Mouse (Mus musculus) kidney, embryonic 15.5 days (tissue): ENCODE data around the gene Apol7a. TPM values are rescaled to one million over a fixed set of nuclear protein-coding genes. Genes with fewer than 3 reads are reported as not detected.
A peak's percentile ranks its signal among the peaks of the same experiment; 100 is the strongest.

Source experiments
- ATAC-seq: fragments of 200-750 bp; cut with Nextera tagmentation; replicated peaks from 2 replicates; pipeline ENCODE4 v1.8.0; 2017; ENCODE audit warnings: moderate TSS enrichment; ENCODE audit not compliant: low FRiP score
- H3K27ac ChIP-seq: fragments of 300-500 bp; sonication (generic); 2 replicates; pipeline ENCODE4 v1.5.1; 2015; ENCODE audit warnings: mild to moderate bottlenecking, inconsistent platforms
- H3K27me3 ChIP-seq: fragments of 300-500 bp; sonication (generic); 2 replicates; pipeline ENCODE4 v1.6.1; 2015; ENCODE audit warnings: inconsistent platforms
- H3K36me3 ChIP-seq: fragments of 300-500 bp; sonication (generic); 2 replicates; pipeline ENCODE4 v1.6.1; 2015; ENCODE audit warnings: inconsistent platforms
- H3K4me1 ChIP-seq: fragments of 300-500 bp; sonication (generic); 2 replicates; pipeline ENCODE4 v1.6.1; 2015; ENCODE audit warnings: inconsistent platforms
- H3K4me2 ChIP-seq: fragments of 300-500 bp; sonication (generic); 2 replicates; pipeline ENCODE4 v1.6.1; 2015; ENCODE audit warnings: moderate library complexity, mild to moderate bottlenecking, inconsistent platforms
- H3K4me3 ChIP-seq: fragments of 300-500 bp; sonication (generic); replicated peaks from 2 replicates; pipeline ENCODE4 v1.5.1; 2015; ENCODE audit warnings: mild to moderate bottlenecking, inconsistent platforms
- H3K9ac ChIP-seq: fragments of 300-500 bp; sonication (generic); 2 replicates; pipeline ENCODE4 v1.6.1; 2015; ENCODE audit warnings: mild to moderate bottlenecking, inconsistent platforms
- H3K9me3 ChIP-seq: fragments of 300-500 bp; sonication (generic); replicated peaks from 2 replicates; pipeline ENCODE4 v1.6.1; 2016; ENCODE audit warnings: inconsistent platforms
- WGBS: fragments of 180-500 bp; shearing (Covaris S2); methylation state at CpG from one replicate; pipeline ENCODE4 v1.1.7; 2015; ENCODE audit warnings: mixed read lengths; 5-methylcytosine and 5-hydroxymethylcytosine counted together
- polyA plus RNA-seq: library from polyadenylated mRNA; unstranded; fragments of >200 nt; fragmentation: Nextera tagmentation; extraction: Ambion mirVana; gene quantifications from 2 replicates; pipeline ENCODE4 v1.2.1, GENCODE M21; 2015

Apol7a gene
- polyA plus RNA-seq, 1 experiment from 2014 or later, result 0.06 TPM

DNA sequence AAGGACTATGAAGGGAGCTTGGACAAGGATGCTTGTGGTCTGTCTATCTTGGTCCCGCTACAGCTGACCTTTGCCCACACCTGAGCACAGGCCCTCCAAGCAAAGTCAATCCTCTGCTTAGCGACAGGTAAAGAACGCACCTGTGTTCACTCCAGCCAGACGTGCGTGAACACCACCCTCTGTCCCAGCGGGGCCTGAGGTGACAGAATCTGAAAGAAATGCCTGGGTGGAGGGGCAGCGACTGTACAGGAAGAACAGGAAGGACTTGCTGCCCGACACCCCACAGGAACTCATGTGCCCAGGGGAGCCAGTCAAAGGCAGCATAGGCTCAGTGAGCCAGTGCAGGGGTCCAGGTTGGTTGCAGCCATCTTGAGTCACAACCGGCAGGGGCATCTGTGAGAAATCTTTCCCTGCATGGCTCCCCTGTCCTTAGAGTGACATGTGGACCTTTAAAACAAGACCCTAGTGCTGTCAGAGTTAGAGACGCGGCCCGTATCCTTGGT lies 30.0 kb downstream of the Apol7a start:
- no peaks in the 10 kb centered on the region for H3K27me3 ChIP-seq
- no peaks in the 10 kb centered on the region for H3K36me3 ChIP-seq
- no peaks in the 10 kb centered on the region for H3K9me3 ChIP-seq
- no peak for ATAC-seq
- peak overlapping the region; percentile 50; the same call in 1 of the 2 replicates for H3K4me2 ChIP-seq
- no peak overlapping the region for H3K4me3 ChIP-seq
- H3K4me1 ChIP-seq, result peaks cover 34% of the 10 kb centered on the region
- 84% methylated on average over 12 of the region's 12 CpGs for WGBS
- no peak overlapping the region for H3K9ac ChIP-seq
- no peak overlapping the region for H3K27ac ChIP-seq

DNA sequence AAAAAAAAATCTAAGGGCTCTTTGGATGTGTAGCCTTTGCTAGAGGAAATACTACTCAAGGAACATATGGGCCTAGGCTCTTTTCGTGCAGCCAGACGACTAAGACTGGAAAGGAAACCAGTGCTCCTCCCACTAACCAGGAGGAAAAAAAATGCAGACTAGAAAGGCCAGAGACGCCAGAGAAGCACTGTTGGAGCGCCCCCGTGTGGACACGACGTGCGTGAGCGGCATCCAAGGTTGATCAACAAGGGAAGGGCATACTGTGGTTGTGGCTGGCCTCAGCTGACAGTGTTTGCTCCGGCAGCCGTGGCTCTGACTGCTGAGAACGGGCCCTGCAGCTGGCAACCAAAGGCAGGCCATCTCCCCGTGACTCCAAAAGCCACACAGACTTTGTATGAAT lies 30.8 kb downstream of the Apol7a start:
- H3K27ac ChIP-seq, result peak overlapping the region; percentile 95
- WGBS, result 0% methylated on average over 13 of the region's 13 CpGs
- ATAC-seq, result peak; percentile 53
- 0 out of 2 replicates have a peak overlapping the region, but pooled peaks have one; percentile 19 for H3K4me3 ChIP-seq
- H3K9me3 ChIP-seq, result no peaks in the 10 kb centered on the region
- H3K4me2 ChIP-seq, result peak overlapping the region; percentile 50
- no peak overlapping the region for H3K9ac ChIP-seq
- H3K36me3 ChIP-seq, result no peaks in the 10 kb centered on the region
- H3K4me1 ChIP-seq, result peaks cover 39% of the 10 kb centered on the region
- H3K27me3 ChIP-seq, result no peaks in the 10 kb centered on the region

DNA sequence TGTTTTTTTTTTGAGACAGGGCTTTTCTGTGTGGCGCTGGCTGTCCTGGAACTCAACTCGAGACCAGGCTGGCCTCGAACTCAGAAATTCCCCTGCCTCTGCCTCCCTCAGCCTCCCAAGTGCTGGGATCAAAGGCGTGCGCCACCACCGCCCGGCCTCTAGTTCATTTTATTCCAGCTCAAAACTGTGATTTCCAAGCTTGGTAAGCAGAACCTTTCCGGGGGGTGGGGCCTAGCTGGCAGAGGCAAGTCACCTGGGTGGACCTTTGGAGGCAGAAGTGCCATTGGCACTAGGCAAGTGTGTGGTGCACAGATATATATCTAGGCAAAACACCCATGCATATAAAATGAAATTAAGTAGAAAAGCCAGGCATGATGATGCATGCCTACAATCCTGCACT lies 31.4 kb downstream of the Apol7a start:
- Histone ChIP-seq H3K27ac (peak overlapping the region; percentile 95), H3K4me1 (peaks cover 39% of the 10 kb centered on the region), H3K4me3 (no peak overlapping the region), H3K4me2 (no peak overlapping the region), H3K9me3 (no peaks in the 10 kb centered on the region), H3K9ac (no peak overlapping the region), H3K36me3 (no peaks in the 10 kb centered on the region), H3K27me3 (no peaks in the 10 kb centered on the region)
- no peak for ATAC-seq
- WGBS, result 42% methylated on average over 8 of the region's 8 CpGs

DNA sequence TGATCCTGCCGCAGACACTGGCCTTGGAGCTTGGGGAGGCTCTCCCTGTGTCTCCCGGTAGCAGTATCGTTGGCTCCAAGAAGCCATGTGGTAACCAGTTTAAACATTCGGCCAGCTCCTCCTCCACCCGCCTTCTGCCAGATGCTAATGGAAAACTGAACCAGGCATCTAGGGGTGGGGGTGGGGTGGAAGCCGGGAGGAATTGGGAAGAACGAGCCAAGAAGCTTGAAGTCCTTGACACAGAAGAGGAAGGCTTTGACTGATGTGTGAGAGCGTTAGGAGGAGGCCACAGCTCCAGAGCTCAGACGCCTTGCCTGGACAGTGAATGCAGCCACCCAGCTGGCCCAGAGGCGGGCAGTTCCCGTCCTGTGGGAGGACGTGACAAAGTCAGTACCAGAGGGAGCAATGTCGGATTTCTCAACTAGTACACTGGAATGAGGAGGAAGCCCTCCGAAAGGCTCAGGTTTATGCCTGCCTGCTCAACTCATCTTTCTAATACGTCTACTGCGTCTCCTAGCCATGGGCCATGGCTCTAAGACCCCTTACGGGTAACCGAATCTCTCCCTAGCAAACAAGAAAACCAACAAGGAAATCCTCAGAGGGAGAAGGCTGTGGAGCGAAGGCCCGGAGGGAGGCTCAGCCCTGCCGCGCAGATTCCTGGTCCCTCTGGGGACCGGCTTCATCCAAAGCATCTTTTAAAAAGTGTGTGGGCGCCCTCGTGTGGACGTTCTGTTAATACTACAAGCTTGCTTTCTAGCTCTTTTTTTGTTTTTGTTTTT lies 32.0 kb downstream of the Apol7a start:
- Histone ChIP-seq H3K36me3 (no peaks in the 10 kb centered on the region), H3K4me2 (peak overlapping the region; percentile 73), H3K27me3 (no peaks in the 10 kb centered on the region), H3K9me3 (no peaks in the 10 kb centered on the region), H3K9ac (peak overlapping the region; percentile 49), H3K27ac (peak overlapping the region; percentile 95), H3K4me3 (peak overlapping the region; percentile 38), H3K4me1 (peaks cover 39% of the 10 kb centered on the region)
- WGBS, result under 1% methylated on average over 26 of the region's 26 CpGs
- ATAC-seq, result peak; percentile 75

DNA sequence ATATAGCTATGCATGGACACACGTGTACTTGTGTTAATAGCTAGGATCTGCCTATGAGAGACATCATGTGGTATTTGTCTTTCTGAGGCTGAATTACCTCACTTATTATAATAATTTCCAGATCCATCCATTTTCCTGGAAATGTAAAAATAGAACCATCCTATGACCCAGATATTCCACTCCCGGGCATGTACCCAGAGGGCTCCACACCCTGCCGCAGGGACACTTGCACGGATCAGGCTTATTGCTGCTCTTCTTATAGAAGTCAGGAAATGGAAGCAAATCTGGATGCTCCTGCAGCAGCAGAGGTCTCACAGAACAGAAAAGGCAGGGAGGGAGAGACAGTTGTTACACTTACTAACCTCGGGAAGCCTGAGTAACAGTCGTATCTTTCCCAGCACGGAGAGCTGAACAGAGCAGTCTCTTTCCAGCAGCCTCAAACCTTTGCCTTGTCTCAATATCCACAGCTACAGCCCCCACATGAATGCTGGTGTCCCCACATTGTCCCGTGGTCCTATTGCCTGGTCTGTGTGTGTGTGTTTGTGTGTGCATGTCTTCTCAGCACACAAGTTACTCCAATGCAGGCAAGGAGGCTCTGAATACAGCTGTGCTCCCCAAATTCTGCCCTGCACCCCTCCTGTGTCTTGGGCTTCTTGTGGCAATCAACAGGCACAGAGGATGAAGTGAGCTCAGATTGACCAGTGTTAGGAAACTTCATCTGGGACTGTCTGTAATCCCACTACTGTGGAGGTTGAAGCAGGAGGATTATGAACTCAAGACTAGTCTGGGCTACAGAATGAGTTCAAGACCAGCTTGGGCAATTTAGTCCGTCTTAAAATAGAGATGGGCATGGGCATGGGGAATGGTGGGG lies 33.0 kb downstream of the Apol7a start:
- 58% methylated on average over 9 of the region's 9 CpGs for whole genome bisulfite sequencing
- no peak for ATAC-seq
- peak overlapping the region; percentile 95 for H3K27ac ChIP-seq
- no peaks in the 10 kb centered on the region for H3K27me3 ChIP-seq
- H3K4me2 ChIP-seq, result peak overlapping the region; percentile 73
- H3K9ac ChIP-seq, result no peak overlapping the region
- H3K4me1 ChIP-seq, result peaks cover 39% of the 10 kb centered on the region
- H3K4me3 ChIP-seq, result no peak overlapping the region
- no peaks in the 10 kb centered on the region for H3K9me3 ChIP-seq
- no peaks in the 10 kb centered on the region for H3K36me3 ChIP-seq

DNA sequence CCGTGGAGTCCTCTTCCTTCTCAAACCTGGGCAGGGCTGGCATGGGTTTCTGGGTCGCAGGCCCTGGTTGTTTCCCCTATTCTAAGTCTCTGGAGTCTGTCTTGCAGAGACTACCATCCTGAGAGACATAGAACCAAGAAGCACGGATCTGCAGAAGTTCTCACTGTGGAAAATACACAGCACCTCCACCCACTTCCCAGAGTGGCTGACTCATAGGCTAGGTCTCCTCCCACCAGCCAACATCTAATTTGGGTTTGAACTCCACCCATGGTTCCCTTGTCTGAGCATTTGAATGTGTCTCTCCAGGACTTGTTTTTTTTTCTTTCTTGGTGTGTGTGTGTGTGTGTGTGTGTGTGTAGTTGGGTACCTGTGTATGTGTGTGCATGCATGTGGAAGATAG lies 34.9 kb downstream of the Apol7a start:
- WGBS, result 78% methylated on average over 3 of the region's 3 CpGs

DNA sequence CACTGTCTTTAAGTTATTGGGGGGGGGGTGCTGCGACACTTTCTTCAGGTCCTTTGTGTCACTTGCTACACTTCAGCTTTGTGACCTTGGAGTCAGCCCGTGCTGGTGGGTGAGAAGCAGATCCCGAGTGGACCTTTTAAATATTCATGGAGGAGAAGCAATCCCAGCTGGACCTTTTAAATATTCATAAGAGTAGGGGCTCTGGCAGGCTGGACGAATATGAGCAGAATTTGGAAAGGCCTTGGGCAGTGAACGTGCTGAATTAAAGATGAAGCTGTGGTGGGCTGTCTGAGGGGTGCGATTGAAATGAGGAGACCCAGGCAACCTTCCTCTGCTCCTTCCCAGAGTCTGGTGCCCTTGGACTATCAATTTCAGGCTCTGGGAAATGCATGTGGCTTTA lies 35.3 kb downstream of the Apol7a start:
- Histone ChIP-seq H3K36me3 (no peaks in the 10 kb centered on the region), H3K4me2 (no peak overlapping the region), H3K4me3 (no peak overlapping the region), H3K4me1 (peaks cover 45% of the 10 kb centered on the region), H3K27me3 (no peaks in the 10 kb centered on the region), H3K9ac (no peak overlapping the region), H3K9me3 (no peaks in the 10 kb centered on the region), H3K27ac (no peak overlapping the region)
- no peak for ATAC-seq
- WGBS, result 53% methylated on average over 6 of the region's 6 CpGs

More for the DNA sequence above, 34.9 kb downstream of the Apol7a start:
- Histone ChIP-seq H3K4me3 (no peak overlapping the region), H3K27ac (no peak overlapping the region), H3K4me2 (no peak overlapping the region), H3K9ac (no peak overlapping the region), H3K36me3 (no peaks in the 10 kb centered on the region), H3K27me3 (no peaks in the 10 kb centered on the region), H3K9me3 (no peaks in the 10 kb centered on the region), H3K4me1 (peaks cover 45% of the 10 kb centered on the region)
- ATAC-seq, result no peak

DNA sequence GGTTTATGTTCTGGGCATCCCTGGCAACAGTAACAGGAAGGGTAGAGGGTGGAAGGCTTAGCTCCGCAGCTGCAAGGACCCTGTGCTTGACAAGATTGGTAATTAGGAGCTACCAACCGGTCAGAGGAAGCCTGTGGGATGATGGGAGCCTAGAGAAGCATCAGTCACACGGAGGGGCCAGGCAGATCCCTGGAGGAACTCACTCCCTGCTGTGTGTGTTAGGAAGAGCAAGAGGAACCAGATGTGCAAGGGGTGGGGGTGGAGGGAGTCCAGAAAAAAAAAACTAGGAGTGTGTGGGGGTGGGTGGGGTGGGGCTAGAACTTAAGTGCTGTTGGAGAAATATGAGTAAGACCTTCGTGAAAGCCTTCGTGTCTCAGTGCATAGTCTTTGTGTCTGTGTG lies 36.0 kb downstream of the Apol7a start:
- H3K36me3 ChIP-seq, result no peaks in the 10 kb centered on the region
- 30% methylated on average over 5 of the region's 5 CpGs for WGBS
- ATAC-seq, result no peak
- no peaks in the 10 kb centered on the region; the same call in 1 of the 2 replicates for H3K27me3 ChIP-seq
- no peak overlapping the region for H3K4me2 ChIP-seq
- no peak overlapping the region for H3K9ac ChIP-seq
- H3K27ac ChIP-seq, result no peak overlapping the region
- H3K4me3 ChIP-seq, result no peak overlapping the region
- H3K9me3 ChIP-seq, result no peaks in the 10 kb centered on the region
- peaks cover 44% of the 10 kb centered on the region for H3K4me1 ChIP-seq

DNA sequence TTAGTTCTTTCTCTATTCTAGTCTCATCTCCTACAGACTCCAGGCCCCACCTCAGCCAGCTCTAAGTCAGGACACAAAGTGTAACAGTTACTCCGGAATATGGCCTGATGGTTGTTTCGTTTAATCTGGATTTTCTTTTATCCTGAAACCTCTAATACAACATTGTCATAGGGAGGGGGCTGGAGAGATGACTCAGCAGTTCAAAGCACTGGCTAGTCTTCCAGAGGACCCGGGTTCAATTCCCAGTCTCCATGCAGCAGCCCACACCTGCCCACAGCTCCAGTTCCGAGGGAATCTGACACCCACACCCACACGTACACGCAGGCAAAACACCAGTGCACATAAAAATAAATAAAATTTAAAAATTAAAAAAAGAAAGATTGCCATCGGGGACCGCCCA lies 39.0 kb downstream of the Apol7a start:
- Histone ChIP-seq H3K4me3 (no peak overlapping the region), H3K4me2 (no peak overlapping the region), H3K4me1 (peaks cover 36% of the 10 kb centered on the region), H3K27me3 (peaks cover 2% of the 10 kb centered on the region; the same call in 1 of the 2 replicates), H3K9ac (no peak overlapping the region), H3K36me3 (no peaks in the 10 kb centered on the region), H3K27ac (peak overlapping the region; percentile 75; the same call in 1 of the 2 replicates), H3K9me3 (no peaks in the 10 kb centered on the region)
- no peak for ATAC-seq
- WGBS, result 83% methylated on average over 8 of the region's 8 CpGs

DNA sequence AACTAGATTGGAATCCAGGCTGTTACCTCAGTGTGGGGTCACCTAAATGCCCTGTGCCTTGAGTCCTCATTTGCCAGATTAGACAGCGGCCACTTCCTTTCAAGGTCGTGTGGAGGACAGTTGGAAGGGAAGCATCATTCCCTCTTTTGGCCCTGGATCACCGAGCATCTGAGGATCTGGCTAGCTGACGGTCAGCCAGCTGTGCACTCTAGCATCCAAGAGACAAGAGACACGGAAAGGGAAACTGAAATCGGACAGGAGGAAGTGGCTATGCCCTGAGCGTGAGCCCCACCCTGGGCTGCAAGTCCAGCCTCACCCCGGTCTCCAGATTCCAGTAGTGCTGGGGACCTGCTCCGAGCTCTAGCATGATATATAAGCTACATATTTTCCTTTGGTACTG lies 39.4 kb downstream of the Apol7a start:
- H3K9me3 ChIP-seq, result no peaks in the 10 kb centered on the region
- peaks cover 40% of the 10 kb centered on the region for H3K4me1 ChIP-seq
- no peak for ATAC-seq
- peaks cover 2% of the 10 kb centered on the region; the same call in 1 of the 2 replicates for H3K27me3 ChIP-seq
- no peaks in the 10 kb centered on the region for H3K36me3 ChIP-seq
- H3K27ac ChIP-seq, result peak overlapping the region; percentile 75
- H3K4me2 ChIP-seq, result no peak overlapping the region
- WGBS, result 60% methylated on average over 9 of the region's 9 CpGs
- H3K4me3 ChIP-seq, result no peak overlapping the region
- no peak overlapping the region for H3K9ac ChIP-seq

DNA sequence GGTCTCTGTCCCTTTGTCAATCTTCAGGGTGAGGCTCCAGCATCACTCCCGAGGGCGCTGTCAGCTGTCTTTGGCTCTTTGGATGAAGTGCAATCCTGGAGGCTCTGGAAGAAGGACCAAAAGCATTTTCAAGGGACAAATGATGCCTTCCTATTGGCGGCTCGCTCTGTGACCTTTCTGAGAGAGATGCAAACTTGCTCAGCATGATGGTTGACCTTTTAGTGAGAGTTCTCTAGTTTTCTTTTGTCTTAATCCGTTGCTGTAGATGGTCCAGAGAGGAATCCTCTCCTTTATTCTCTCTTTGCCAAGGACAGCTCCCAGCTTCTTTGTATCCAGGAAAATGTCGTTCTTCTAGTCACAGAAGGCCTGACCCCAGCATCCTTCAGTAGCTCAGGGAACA lies 39.8 kb downstream of the Apol7a start:
- Histone ChIP-seq H3K4me3 (peak overlapping the region; percentile 41), H3K9me3 (no peaks in the 10 kb centered on the region), H3K27me3 (peaks cover 2% of the 10 kb centered on the region; the same call in 1 of the 2 replicates), H3K9ac (peak overlapping the region; percentile 48), H3K27ac (peak overlapping the region; percentile 75), H3K36me3 (no peaks in the 10 kb centered on the region), H3K4me2 (peak overlapping the region; percentile 75), H3K4me1 (peaks cover 42% of the 10 kb centered on the region)
- ATAC-seq, result no peak
- WGBS, result 32% methylated on average over 6 of the region's 6 CpGs
